Comparison of ENCODE assay signal across 8 mouse cellular contexts in the genomic region with DNA sequence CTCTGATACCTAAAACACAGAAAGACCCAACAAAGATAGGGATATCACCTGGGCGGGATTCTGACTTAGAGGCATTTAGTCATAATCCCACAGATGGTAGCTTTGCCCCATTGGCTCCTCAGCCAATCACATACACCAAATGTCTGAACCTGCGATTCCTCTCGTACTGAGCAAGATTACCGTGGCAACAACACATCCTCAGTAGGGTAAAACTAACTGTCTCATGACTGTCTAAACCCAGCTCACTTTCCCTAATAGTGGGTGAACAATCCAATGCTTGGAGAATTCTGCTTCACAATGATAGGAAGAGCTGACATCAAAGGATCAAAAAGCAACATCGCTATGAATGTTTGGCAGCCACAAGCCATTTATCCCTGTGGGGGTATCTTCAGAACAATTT.
DNase-seq lines count a peak whose midpoint lies in the region; ATAC-seq and TF ChIP-seq lines count a peak whose summit lies in the region.

No protein-coding gene starts in this region.

- H3K9me3 ChIP-seq in forebrain, postnatal 0 days (ENCODE audit: low read length): no peaks in the 10 kb centered on the region
- no peaks in the 10 kb centered on the region for H3K9me3 ChIP-seq in midbrain, embryonic 14.5 days (ENCODE audit: control insufficient read depth, low read length)

- no peak for TF ChIP-seq CTCF in forebrain, postnatal 0 days (IDR thresholded peaks at IDR 0.05; ENCODE audit: low read depth)

- H3K4me2 ChIP-seq in forebrain, postnatal 0 days (ENCODE audit: low read depth): no peak overlapping the region
- no peak overlapping the region for H3K4me2 ChIP-seq in midbrain, embryonic 14.5 days (ENCODE audit: low read length)

- H3K9ac ChIP-seq in forebrain, postnatal 0 days: no peak overlapping the region
- no peak overlapping the region for H3K9ac ChIP-seq in midbrain, embryonic 14.5 days (replicated peaks; ENCODE audit: low read length)

- H3K4me1 ChIP-seq in forebrain, postnatal 0 days (ENCODE audit: insufficient read depth): no peaks in the 10 kb centered on the region
- H3K4me1 ChIP-seq in midbrain, embryonic 14.5 days (ENCODE audit: control insufficient read depth, insufficient read depth, low read length): no peaks in the 10 kb centered on the region

- peak; percentile 9 to 18 for DNase-seq in cerebellum, adult 18-20 months
- no peak for DNase-seq in cerebellum, adult 11 months
- peak; percentile 79 for DNase-seq in 3134 (ENCODE audit: extremely low read depth, insufficient read length, low spot score)
- DNase-seq in adrenal gland, postnatal 36 days: peak; percentile 3 to 37
- DNase-seq in forebrain, postnatal 0 days: peak; percentile 91
- peak; percentile 38 for DNase-seq in kidney, postnatal 14 days
- DNase-seq in midbrain, embryonic 14.5 days: peak; percentile 88
- no peak for DNase-seq in spleen, postnatal 14 days (ENCODE audit: low spot score in 2 of 2)

- no peak overlapping the region for H3K4me3 ChIP-seq in forebrain, postnatal 0 days (ENCODE audit: low read depth, low read length)
- no peak overlapping the region for H3K4me3 ChIP-seq in midbrain, embryonic 14.5 days (replicated peaks; ENCODE audit: low read depth, low read length)

- peak; percentile 92 for ATAC-seq in forebrain, postnatal 0 days
- ATAC-seq in midbrain, embryonic 14.5 days (ENCODE audit: low FRiP score, low TSS enrichment): peak; percentile 92

- no peak overlapping the region for H3K27ac ChIP-seq in forebrain, postnatal 0 days (ENCODE audit: low read depth, low read length)
- H3K27ac ChIP-seq in midbrain, embryonic 14.5 days (replicated peaks; ENCODE audit: low read depth, low read length): no peak overlapping the region

- no peaks in the 10 kb centered on the region for H3K36me3 ChIP-seq in forebrain, postnatal 0 days (ENCODE audit: insufficient read depth)
- H3K36me3 ChIP-seq in midbrain, embryonic 14.5 days (ENCODE audit: control insufficient read depth, insufficient read depth, low read length): no peaks in the 10 kb centered on the region

- no peaks in the 10 kb centered on the region for H3K27me3 ChIP-seq in forebrain, postnatal 0 days (ENCODE audit: insufficient read depth, low read length)
- H3K27me3 ChIP-seq in midbrain, embryonic 14.5 days (ENCODE audit: control insufficient read depth, insufficient read depth, low read length): no peaks in the 10 kb centered on the region

- WGBS in forebrain, postnatal 0 days: 87% methylated on average over 5 of the region's 5 CpGs
- WGBS in midbrain, embryonic 14.5 days: 87% methylated on average over 5 of the region's 5 CpGs

Comparison
In these comparisons a context has a peak if more than half of its experiments do, and no peak if none do; other contexts are left out.
1. DNase-seq: peak in cerebellum, adult 18-20 months (2 of 2), 3134 (single experiment), adrenal gland, postnatal 36 days (2 of 2), forebrain, postnatal 0 days (single experiment), kidney, postnatal 14 days (single experiment) and midbrain, embryonic 14.5 days (single experiment); none in cerebellum, adult 11 months (single experiment) and spleen, postnatal 14 days (0 of 2).